Mouse (Mus musculus): ENCODE measurements at regions not wholly inside any gene's neighbourhood (a gene's known extent, or its start where the extent isn't known, plus 50 kb on each side); places are given as distances from the start of the nearest gene placed in this dataset.

GRCm38 (mm10) chr10:104367219-104367618 lies 173.4 kb downstream of the Gm4340 start:
- Histone ChIP-seq H3K4me3 (no peak overlapping the region), H3K36me3 (no peaks in the 10 kb centered on the region), H3K4me1 (no peaks in the 10 kb centered on the region), H3K4me2 (no peak overlapping the region), H3K9ac (no peak overlapping the region), H3K27me3 (no peaks in the 10 kb centered on the region), H3K9me3 (no peaks in the 10 kb centered on the region), H3K27ac (no peak overlapping the region)
- WGBS = 89% methylated on average over 2 of the region's 2 CpGs
- ATAC-seq (ENCODE audit: borderline replicate concordance, extremely low read depth, low FRiP score, low TSS enrichment) = no peak

- Histone ChIP-seq H3K9me3 (no peaks in the 10 kb centered on the region), H3K4me2 (no peak overlapping the region), H3K4me1 (no peaks in the 10 kb centered on the region), H3K27ac (no peak overlapping the region), H3K27me3 (no peaks in the 10 kb centered on the region), H3K36me3 (no peaks in the 10 kb centered on the region), H3K4me3 (no peak overlapping the region), H3K9ac (no peak overlapping the region)
- WGBS = 93% methylated on average over 1 of the region's 1 CpGs
- no peak for ATAC-seq (ENCODE audit: borderline replicate concordance, extremely low read depth, low FRiP score, low TSS enrichment)
These were observed 180.7 kb downstream of the Gm4340 start for GRCm38 (mm10) chr10:104374567-104374966.

GRCm38 (mm10) chr10:104388254-104388653 lies 194.4 kb downstream of the Gm4340 start:
- H3K4me1 ChIP-seq = no peaks in the 10 kb centered on the region
- no peaks in the 10 kb centered on the region for H3K36me3 ChIP-seq
- H3K4me2 ChIP-seq = no peak overlapping the region
- 61% methylated on average over 2 of the region's 2 CpGs for WGBS
- no peak overlapping the region for H3K4me3 ChIP-seq
- H3K27me3 ChIP-seq = no peaks in the 10 kb centered on the region
- H3K9ac ChIP-seq = no peak overlapping the region
- no peak for ATAC-seq (ENCODE audit: borderline replicate concordance, extremely low read depth, low FRiP score, low TSS enrichment)
- no peaks in the 10 kb centered on the region for H3K9me3 ChIP-seq
- no peak overlapping the region for H3K27ac ChIP-seq

GRCm38 (mm10) chr10:104395711-104396110 lies 201.9 kb downstream of the Gm4340 start:
- no peak for ATAC-seq (ENCODE audit: borderline replicate concordance, extremely low read depth, low FRiP score, low TSS enrichment)
- WGBS = 84% methylated on average over 1 of the region's 1 CpGs
- no peaks in the 10 kb centered on the region for H3K27me3 ChIP-seq
- H3K9me3 ChIP-seq = no peaks in the 10 kb centered on the region
- H3K4me2 ChIP-seq = no peak overlapping the region
- no peak overlapping the region for H3K9ac ChIP-seq
- no peaks in the 10 kb centered on the region for H3K4me1 ChIP-seq
- H3K4me3 ChIP-seq = no peak overlapping the region
- no peaks in the 10 kb centered on the region for H3K36me3 ChIP-seq
- no peak overlapping the region for H3K27ac ChIP-seq

GRCm38 (mm10) chr10:104408751-104409150 lies 214.9 kb downstream of the Gm4340 start:
- 54% methylated on average over 4 of the region's 4 CpGs for WGBS
- H3K27ac ChIP-seq = no peak overlapping the region
- no peaks in the 10 kb centered on the region for H3K9me3 ChIP-seq
- H3K27me3 ChIP-seq = no peaks in the 10 kb centered on the region
- no peaks in the 10 kb centered on the region for H3K36me3 ChIP-seq
- H3K4me1 ChIP-seq = no peaks in the 10 kb centered on the region
- no peak overlapping the region for H3K4me3 ChIP-seq
- no peak overlapping the region for H3K4me2 ChIP-seq
- ATAC-seq (ENCODE audit: borderline replicate concordance, extremely low read depth, low FRiP score, low TSS enrichment) = no peak
- no peak overlapping the region for H3K9ac ChIP-seq

GRCm38 (mm10) chr10:104422541-104422940 lies 228.7 kb downstream of the Gm4340 start:
- H3K9me3 ChIP-seq = no peaks in the 10 kb centered on the region
- no peak overlapping the region for H3K4me2 ChIP-seq
- no peak overlapping the region for H3K9ac ChIP-seq
- H3K4me3 ChIP-seq = no peak overlapping the region
- H3K27me3 ChIP-seq = no peaks in the 10 kb centered on the region
- no peaks in the 10 kb centered on the region for H3K4me1 ChIP-seq
- ATAC-seq (ENCODE audit: borderline replicate concordance, extremely low read depth, low FRiP score, low TSS enrichment) = no peak
- H3K27ac ChIP-seq = no peak overlapping the region
- H3K36me3 ChIP-seq = no peaks in the 10 kb centered on the region

- H3K4me2 ChIP-seq = no peak overlapping the region
- 70% methylated on average over 4 of the region's 4 CpGs for WGBS
- H3K9me3 ChIP-seq = no peaks in the 10 kb centered on the region
- H3K4me1 ChIP-seq = no peaks in the 10 kb centered on the region
- H3K4me3 ChIP-seq = no peak overlapping the region
- H3K27me3 ChIP-seq = no peaks in the 10 kb centered on the region
- no peak overlapping the region for H3K9ac ChIP-seq
- no peak overlapping the region for H3K27ac ChIP-seq
- ATAC-seq (ENCODE audit: borderline replicate concordance, extremely low read depth, low FRiP score, low TSS enrichment) = no peak
- H3K36me3 ChIP-seq = no peaks in the 10 kb centered on the region
These were observed 229.3 kb downstream of the Gm4340 start for GRCm38 (mm10) chr10:104423161-104423560.

GRCm38 (mm10) chr10:104423761-104424160 lies 229.9 kb downstream of the Gm4340 start:
- no peak for ATAC-seq (ENCODE audit: borderline replicate concordance, extremely low read depth, low FRiP score, low TSS enrichment)

GRCm38 (mm10) chr10:104444926-104445325 lies 251.1 kb downstream of the Gm4340 start:
- Histone ChIP-seq H3K27ac (no peak overlapping the region), H3K9ac (no peak overlapping the region), H3K4me2 (no peak overlapping the region), H3K4me3 (no peak overlapping the region), H3K4me1 (no peaks in the 10 kb centered on the region), H3K9me3 (no peaks in the 10 kb centered on the region), H3K36me3 (no peaks in the 10 kb centered on the region), H3K27me3 (no peaks in the 10 kb centered on the region)
- ATAC-seq (ENCODE audit: borderline replicate concordance, extremely low read depth, low FRiP score, low TSS enrichment) = no peak
- whole genome bisulfite sequencing = 74% methylated on average over 4 of the region's 4 CpGs

More at GRCm38 (mm10) chr10:104423761-104424160, 229.9 kb downstream of the Gm4340 start:
- no peaks in the 10 kb centered on the region for H3K4me1 ChIP-seq
- H3K4me3 ChIP-seq = no peak overlapping the region
- H3K4me2 ChIP-seq = no peak overlapping the region
- H3K27me3 ChIP-seq = no peaks in the 10 kb centered on the region
- H3K36me3 ChIP-seq = no peaks in the 10 kb centered on the region
- H3K27ac ChIP-seq = no peak overlapping the region
- H3K9me3 ChIP-seq = no peaks in the 10 kb centered on the region
- H3K9ac ChIP-seq = no peak overlapping the region

- Histone ChIP-seq H3K9ac (no peak overlapping the region), H3K36me3 (no peaks in the 10 kb centered on the region), H3K4me2 (peak overlapping the region; percentile 7; the same call in 1 of the 2 replicates), H3K4me1 (no peaks in the 10 kb centered on the region), H3K4me3 (no peak overlapping the region), H3K27ac (no peak overlapping the region), H3K9me3 (no peaks in the 10 kb centered on the region), H3K27me3 (no peaks in the 10 kb centered on the region)
- 49% methylated on average over 14 of the region's 14 CpGs for WGBS
- ATAC-seq (ENCODE audit: borderline replicate concordance, extremely low read depth, low FRiP score, low TSS enrichment) = no peak
These were observed 261.9 kb downstream of the Gm4340 start for GRCm38 (mm10) chr10:104455549-104456351.

- no peak for ATAC-seq (ENCODE audit: borderline replicate concordance, extremely low read depth, low FRiP score, low TSS enrichment)
- peak overlapping the region; percentile 7; the same call in 1 of the 2 replicates for H3K4me2 ChIP-seq
These were observed 262.5 kb downstream of the Gm4340 start for GRCm38 (mm10) chr10:104456352-104456725.

GRCm38 (mm10) chr10:104486226-104486944 lies 292.5 kb downstream of the Gm4340 start:
- Histone ChIP-seq H3K9me3 (no peaks in the 10 kb centered on the region), H3K9ac (no peak overlapping the region), H3K4me2 (no peak overlapping the region), H3K4me3 (no peak overlapping the region), H3K27me3 (no peaks in the 10 kb centered on the region), H3K4me1 (no peaks in the 10 kb centered on the region), H3K36me3 (no peaks in the 10 kb centered on the region), H3K27ac (no peak overlapping the region)
- no peak for ATAC-seq (ENCODE audit: borderline replicate concordance, extremely low read depth, low FRiP score, low TSS enrichment)
- 90% methylated on average over 5 of the region's 5 CpGs for WGBS

More at GRCm38 (mm10) chr10:104456352-104456725, 262.5 kb downstream of the Gm4340 start:
- Histone ChIP-seq H3K4me1 (no peaks in the 10 kb centered on the region), H3K9me3 (no peaks in the 10 kb centered on the region), H3K4me3 (no peak overlapping the region), H3K27me3 (no peaks in the 10 kb centered on the region), H3K9ac (no peak overlapping the region), H3K27ac (no peak overlapping the region), H3K36me3 (no peaks in the 10 kb centered on the region)
- 49% methylated on average over 5 of the region's 5 CpGs for WGBS

Data from lung, embryonic 15.5 days (tissue).